Mouse (Mus musculus) induced T-regulatory cell, adult 2 months (primary cell): Measurements from ENCODE around the gene Camk2n1.
"Not testable (repeated sequence)": the region's sequence is repeated elsewhere in the genome, so short reads cannot be mapped to it uniquely, and the experiment has no call there.

Source experiments
- DNase-seq: peaks from one replicate; pipeline ENCODE4 v3.0.0-alpha.2; 2012; ENCODE audit warnings: low read depth

Camk2n1 gene

GRCm38 (mm10) chr4:138453753-138454570 lies at the start of gene Camk2n1:
TSS of gene Camk2n1 (plus strand) at chr4:138454314.
- peak; percentile 68 for DNase-seq

- DNase-seq, result peak; percentile 63
Observed at GRCm38 (mm10) chr4:138404806-138405205, 49.3 kb upstream of the Camk2n1 start.

GRCm38 (mm10) chr4:138407479-138408194 lies 46.5 kb upstream of the Camk2n1 start:
- DNase-seq, result peak; percentile 82

- DNase-seq, result no peak
Observed at GRCm38 (mm10) chr4:138411011-138411410, 43.1 kb upstream of the Camk2n1 start.

- no peak for DNase-seq
Observed at GRCm38 (mm10) chr4:138411504-138412121, 42.5 kb upstream of the Camk2n1 start.

GRCm38 (mm10) chr4:138414725-138415124 lies 39.4 kb upstream of the Camk2n1 start:
- no peak for DNase-seq

- DNase-seq, result peak; percentile 33
Observed at GRCm38 (mm10) chr4:138415991-138416390, 38.1 kb upstream of the Camk2n1 start.

GRCm38 (mm10) chr4:138416414-138416813 lies 37.7 kb upstream of the Camk2n1 start:
- DNase-seq, result no peak

GRCm38 (mm10) chr4:138417882-138418281 lies 36.2 kb upstream of the Camk2n1 start:
- DNase-seq, result no peak

- no peak for DNase-seq
Observed at GRCm38 (mm10) chr4:138418340-138418957, 35.7 kb upstream of the Camk2n1 start.

- no peak for DNase-seq
Observed at GRCm38 (mm10) chr4:138425028-138425427, 29.1 kb upstream of the Camk2n1 start.

- DNase-seq, result not testable (repeated sequence)
Observed at GRCm38 (mm10) chr4:138425604-138426003, 28.5 kb upstream of the Camk2n1 start.

- DNase-seq, result peak; percentile 87
Observed at GRCm38 (mm10) chr4:138426778-138427705, 27.1 kb upstream of the Camk2n1 start.

GRCm38 (mm10) chr4:138429778-138430177 lies 24.3 kb upstream of the Camk2n1 start:
- DNase-seq, result peak; percentile 66

GRCm38 (mm10) chr4:138431340-138431739 lies 22.8 kb upstream of the Camk2n1 start:
- DNase-seq, result no peak

- peak; percentile 96 for DNase-seq
Observed at GRCm38 (mm10) chr4:138434347-138435316, 19.5 kb upstream of the Camk2n1 start, which contains the start of gene Mul1. TSS of gene Mul1 (plus strand) at chr4:138434671.

GRCm38 (mm10) chr4:138440062-138440461 lies 14.1 kb upstream of the Camk2n1 start:
- DNase-seq, result no peak

- no peak for DNase-seq
Observed at GRCm38 (mm10) chr4:138444941-138445340, 9.2 kb upstream of the Camk2n1 start.

- DNase-seq, result no peak
Observed at GRCm38 (mm10) chr4:138446981-138447380, 7.1 kb upstream of the Camk2n1 start.

GRCm38 (mm10) chr4:138447387-138447786 lies 6.7 kb upstream of the Camk2n1 start:
- peak; percentile 92 for DNase-seq
